Mouse (Mus musculus) cortical plate, adult 2 months (tissue): ENCODE data around the gene Ppm1l.

Source experiments
- CTCF ChIP-seq: fragments of 200-500 bp; IDR thresholded peaks from 2 replicates; pipeline ENCODE4 v1.5.1; 2011; ENCODE audit warnings: mild to moderate bottlenecking, control low read depth, low read length; ENCODE audit not compliant: insufficient read depth; ENCODE audit errors: extremely low read depth
- POLR2A ChIP-seq: fragments of 200-500 bp; IDR thresholded peaks from 2 replicates; pipeline ENCODE4 v1.6.1; 2011; ENCODE audit warnings: mild to moderate bottlenecking, low read length, control low read depth; ENCODE audit not compliant: insufficient read depth; ENCODE audit errors: extremely low read depth

DNA sequence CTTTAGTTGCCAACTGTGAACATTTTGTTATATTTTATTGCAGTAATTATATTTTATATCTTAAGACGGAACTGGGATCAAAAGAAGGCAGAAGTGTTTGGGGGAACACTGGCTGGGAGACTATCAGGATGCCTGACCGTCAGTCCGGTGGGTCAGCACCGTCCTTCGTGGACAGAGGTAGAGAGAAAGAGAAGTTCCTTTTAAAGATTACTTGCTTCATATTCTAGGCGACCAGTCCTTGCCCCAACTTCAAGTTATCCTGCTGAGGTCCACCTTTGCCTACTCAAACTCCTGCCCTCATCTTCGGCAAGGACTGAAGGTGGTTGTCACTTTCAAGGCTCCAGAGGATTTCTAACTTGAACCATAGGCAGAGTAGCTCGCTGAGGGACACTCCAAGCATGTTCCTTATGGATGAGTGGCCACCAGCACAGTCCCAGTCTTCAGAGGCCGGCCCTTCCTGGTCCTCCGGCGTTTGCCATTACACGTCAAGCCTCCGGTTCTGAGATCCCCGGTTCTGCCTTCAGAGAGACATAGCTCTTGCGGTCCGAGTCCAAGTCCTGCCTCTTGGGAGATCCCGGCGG lies 761 bp upstream of the Ppm1l start:
- TF ChIP-seq CTCF (no peak), POLR2A (no peak)
